Mouse (Mus musculus): ENCODE measurements around the gene Esd.
A peak's percentile ranks its signal among the peaks of the same experiment; 100 is the strongest.

The Esd gene

GRCm38 (mm10) chr14:74732079-74732783, at the start of gene Esd:
Gene Esd (plus strand): TSS chr14:74732297.
- peak; percentile 64 for DNase-seq (ENCODE audit: low read depth, low spot score)

GRCm38 (mm10) chr14:74684298-74684978, 47.7 kb upstream of the Esd start:
- DNase-seq (ENCODE audit: low read depth, low spot score) = no peak

- no peak for DNase-seq (ENCODE audit: low read depth, low spot score)
Measured at GRCm38 (mm10) chr14:74691963-74692362, 40.1 kb upstream of the Esd start.

DNA sequence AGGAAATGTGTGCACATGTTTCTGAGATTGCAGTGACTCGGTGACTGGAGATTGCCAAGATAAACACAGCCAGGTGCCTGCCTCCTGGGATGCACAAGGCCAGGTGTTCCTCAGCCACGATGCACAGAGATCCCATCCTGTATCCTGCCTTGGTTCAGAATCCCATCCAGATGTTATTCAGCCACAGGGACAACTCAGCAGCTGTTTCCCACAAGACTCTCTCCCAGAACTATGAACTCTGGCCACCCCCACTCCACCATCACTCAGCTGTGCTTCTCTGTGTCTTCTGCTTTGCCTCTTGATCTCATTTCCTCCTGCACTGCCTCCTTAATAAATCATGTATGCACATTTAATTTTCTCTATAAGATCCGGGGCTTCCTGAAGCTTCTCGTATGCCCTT, 35.3 kb upstream of the Esd start:
- no peak for DNase-seq (ENCODE audit: low read depth, low spot score)

GRCm38 (mm10) chr14:74697432-74697831, 34.7 kb upstream of the Esd start:
- DNase-seq (ENCODE audit: low read depth, low spot score) = no peak

GRCm38 (mm10) chr14:74699241-74699640, 32.9 kb upstream of the Esd start:
- no peak for DNase-seq (ENCODE audit: low read depth, low spot score)

DNA sequence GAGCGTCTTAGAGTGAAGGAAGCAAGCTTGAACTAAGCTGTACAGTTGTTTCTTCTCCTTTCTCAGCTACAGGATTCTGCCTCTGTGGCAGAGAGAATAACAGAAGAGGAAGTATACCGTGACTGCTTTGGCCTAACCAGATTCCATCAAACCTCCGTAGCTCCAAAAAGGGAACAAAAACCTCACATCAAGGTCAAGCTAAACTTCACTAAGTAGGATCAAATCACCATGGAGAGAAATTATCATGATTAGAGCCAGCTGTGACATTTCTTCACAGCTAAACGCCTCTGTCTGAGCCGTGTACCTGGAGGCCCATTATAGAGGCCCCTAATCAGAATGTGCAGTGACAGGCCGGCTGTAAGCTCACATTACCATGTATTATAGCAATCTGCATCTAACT, 28.2 kb upstream of the Esd start:
- no peak for DNase-seq (ENCODE audit: low read depth, low spot score)

GRCm38 (mm10) chr14:74709054-74709453, 23.0 kb upstream of the Esd start:
- DNase-seq (ENCODE audit: low read depth, low spot score) = no peak

- no peak for DNase-seq (ENCODE audit: low read depth, low spot score)
Measured at GRCm38 (mm10) chr14:74723541-74723940, 8.6 kb upstream of the Esd start.

- DNase-seq (ENCODE audit: low read depth, low spot score) = no peak
Measured at GRCm38 (mm10) chr14:74731221-74732078, 647 bp upstream of the Esd start.

DNA sequence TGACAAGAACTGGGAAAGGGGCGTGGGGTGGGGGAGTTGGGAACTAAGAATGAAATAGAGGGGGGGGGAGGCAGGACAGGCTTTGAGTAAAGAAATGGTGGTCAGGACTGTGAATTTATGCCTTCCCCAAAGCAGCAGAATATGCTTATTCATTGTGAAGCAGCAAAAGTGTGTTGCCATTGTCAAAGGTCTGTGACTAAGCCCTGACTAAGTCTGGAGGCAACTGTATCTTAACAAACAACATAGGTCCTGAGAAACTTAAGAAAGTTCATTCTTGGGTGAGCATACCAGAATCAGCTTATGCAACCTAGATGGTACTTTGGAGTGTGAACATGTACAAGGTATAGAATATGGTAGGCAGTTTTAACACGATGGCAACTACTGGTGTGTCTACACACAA, 1.3 kb downstream of the Esd start:
- DNase-seq (ENCODE audit: low read depth, low spot score) = no peak

DNA sequence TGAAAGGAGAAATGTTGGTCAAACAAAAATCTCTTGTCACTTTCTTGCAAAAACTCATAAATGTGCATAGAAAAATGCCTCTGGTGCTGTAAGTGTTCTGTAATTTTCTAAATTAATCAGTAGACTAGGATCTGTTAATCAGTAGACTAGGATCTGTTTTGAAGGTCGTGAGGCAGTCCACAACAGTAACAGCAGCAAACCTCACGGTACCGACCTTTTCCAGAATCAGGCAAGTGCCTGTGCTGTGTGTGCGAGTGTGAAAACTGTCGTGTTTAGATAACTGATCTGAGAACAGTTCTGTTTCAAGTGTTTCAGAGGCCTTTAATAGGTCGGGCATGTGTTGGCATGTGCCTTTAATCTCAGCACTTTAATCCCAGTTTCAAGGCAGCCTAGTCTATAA, 3.4 kb downstream of the Esd start:
- DNase-seq (ENCODE audit: low read depth, low spot score) = no peak

- DNase-seq (ENCODE audit: low read depth, low spot score) = no peak
Measured at GRCm38 (mm10) chr14:74736850-74737249, 4.8 kb downstream of the Esd start.

DNA sequence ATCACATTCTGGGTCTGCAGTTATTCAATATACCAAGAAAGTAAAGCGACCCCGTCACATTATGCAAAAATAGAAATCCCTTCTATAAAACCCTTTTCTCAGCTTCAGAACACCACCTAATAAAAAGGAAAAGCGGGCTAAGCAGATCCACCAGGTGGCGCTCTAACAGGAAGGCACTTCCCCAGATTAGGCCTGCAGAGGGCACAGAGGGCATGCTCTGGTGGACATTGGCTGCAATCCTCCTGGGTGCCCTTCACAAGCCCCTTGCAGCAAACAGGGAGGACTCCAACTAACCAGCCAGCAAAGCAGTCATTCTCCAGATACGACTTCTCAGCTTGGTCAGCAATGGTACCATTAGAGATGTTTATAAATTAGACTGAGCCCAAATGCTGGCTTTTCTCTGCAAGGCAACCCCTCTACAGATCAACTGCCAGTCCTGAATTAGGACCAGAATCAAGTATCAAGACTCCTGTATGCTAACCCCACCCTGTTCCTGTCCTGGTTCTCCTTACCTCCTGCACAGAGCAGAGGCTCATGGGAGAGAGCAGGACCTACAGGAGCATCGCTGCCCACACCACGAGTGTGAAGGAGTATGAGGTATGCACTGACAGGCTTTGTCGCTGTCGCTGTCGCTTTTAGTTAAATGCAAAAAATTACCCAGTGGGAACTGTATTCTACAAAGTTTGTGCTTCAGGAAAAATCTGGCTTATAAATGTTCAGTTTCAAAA, 32.3 kb downstream of the Esd start:
- no peak for DNase-seq (ENCODE audit: low read depth, low spot score)

- no peak for DNase-seq (ENCODE audit: low read depth, low spot score)
Measured at GRCm38 (mm10) chr14:74767892-74768291, 35.8 kb downstream of the Esd start.

GRCm38 (mm10) chr14:74774046-74774619, 42.0 kb downstream of the Esd start:
- DNase-seq (ENCODE audit: low read depth, low spot score) = no peak

GRCm38 (mm10) chr14:74784243-74784934, 52.3 kb downstream of the Esd start:
- DNase-seq (ENCODE audit: low read depth, low spot score) = no peak

DNA sequence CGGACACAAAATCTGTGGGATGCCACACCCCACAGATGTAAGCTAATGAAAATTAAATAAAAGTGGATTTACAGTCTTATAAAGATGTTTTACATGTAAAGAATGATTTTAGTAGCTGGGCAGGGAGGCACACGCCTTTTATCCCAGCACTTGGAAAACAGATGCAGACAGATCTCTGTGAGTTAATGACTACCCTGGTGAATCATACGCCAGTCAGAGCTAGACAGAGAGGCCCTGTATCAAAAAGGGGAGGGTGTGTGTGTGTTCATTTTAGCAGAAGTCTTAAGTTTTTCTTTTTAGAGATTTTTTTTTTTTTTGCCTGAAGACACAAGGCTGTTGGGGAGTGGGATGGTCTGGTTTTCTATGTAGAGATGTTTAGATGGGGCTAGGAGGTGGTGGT, 55.6 kb downstream of the Esd start:
- no peak for DNase-seq (ENCODE audit: low read depth, low spot score)

DNA sequence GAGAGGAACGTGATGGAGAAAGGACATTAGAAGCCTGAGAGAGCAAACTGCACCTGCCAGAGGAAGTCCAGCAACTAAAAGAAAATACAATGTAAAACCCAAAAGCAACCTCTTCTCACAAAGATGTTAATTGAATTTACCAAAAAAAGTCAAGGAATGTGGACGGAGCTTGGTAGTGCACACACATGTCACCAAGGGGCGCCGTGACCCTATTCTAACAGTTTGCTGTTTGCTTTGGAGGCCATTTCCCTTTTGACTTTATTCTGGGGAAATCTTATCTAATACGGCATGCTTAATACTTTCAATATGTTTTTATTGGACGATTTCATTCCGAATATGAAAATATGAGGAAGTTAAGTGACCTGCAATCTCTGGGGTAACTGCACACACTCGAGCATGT, 56.7 kb downstream of the Esd start:
- DNase-seq (ENCODE audit: low read depth, low spot score) = no peak

GRCm38 (mm10) chr14:74790535-74790934, 58.4 kb downstream of the Esd start:
- DNase-seq (ENCODE audit: low read depth, low spot score) = no peak

- DNase-seq (ENCODE audit: low read depth, low spot score) = no peak
Measured at GRCm38 (mm10) chr14:74792793-74793192, 60.7 kb downstream of the Esd start.
